Mouse (Mus musculus) right cerebral cortex, adult 2 months (tissue): ENCODE data around the gene Vash2.

ENCODE experiments used
- DNase-seq, 2 experiments: peaks; one replicate each; pipeline ENCODE4 v3.0.0; 2021 to 2022; ENCODE audit warnings: low spot score in 2 of 2

Vash2 gene

GRCm38 (mm10) chr1:190976887-190977573 is 2.1 kb downstream of the Vash2 start:
- no peak for DNase-seq

GRCm38 (mm10) chr1:190974833-190975232 is 4.3 kb downstream of the Vash2 start:
- no peak for DNase-seq

- DNase-seq = no peak
Measured at GRCm38 (mm10) chr1:190974191-190974590, 4.9 kb downstream of the Vash2 start.

GRCm38 (mm10) chr1:190972612-190973192 is 6.4 kb downstream of the Vash2 start:
- DNase-seq = peak in 1 of 2 experiments; percentile 35

GRCm38 (mm10) chr1:190971708-190972610 is 7.1 kb downstream of the Vash2 start:
- DNase-seq = peak; percentile 30 to 31

- DNase-seq = no peak
Measured at GRCm38 (mm10) chr1:190968010-190968409, 11.1 kb downstream of the Vash2 start.

- no peak for DNase-seq
Measured at GRCm38 (mm10) chr1:190964992-190965780, 13.9 kb downstream of the Vash2 start.

GRCm38 (mm10) chr1:190962760-190963159 is 16.3 kb downstream of the Vash2 start:
- DNase-seq = no peak

GRCm38 (mm10) chr1:190958821-190959220 is 20.3 kb downstream of the Vash2 start:
- no peak for DNase-seq

- DNase-seq = no peak
Measured at GRCm38 (mm10) chr1:190953009-190953408, 26.1 kb downstream of the Vash2 start.

GRCm38 (mm10) chr1:190951014-190951413 is 28.1 kb downstream of the Vash2 start:
- no peak for DNase-seq

- no peak for DNase-seq
Measured at GRCm38 (mm10) chr1:190948846-190949245, 30.2 kb downstream of the Vash2 start.

- no peak for DNase-seq
Measured at GRCm38 (mm10) chr1:190948439-190948838, 30.7 kb downstream of the Vash2 start.

GRCm38 (mm10) chr1:190947986-190948385 is 31.1 kb downstream of the Vash2 start:
- no peak for DNase-seq

- DNase-seq = peak; percentile 86
Measured at GRCm38 (mm10) chr1:190944109-190944760, 34.9 kb downstream of the Vash2 start.

GRCm38 (mm10) chr1:190939803-190940202 is 39.3 kb downstream of the Vash2 start:
- no peak for DNase-seq

GRCm38 (mm10) chr1:190930181-190930580 is 48.9 kb downstream of the Vash2 start:
- DNase-seq = no peak

GRCm38 (mm10) chr1:190929010-190929695 is 49.9 kb downstream of the Vash2 start:
- peak; percentile 53 to 54 for DNase-seq

- DNase-seq = peak; percentile 98 to 99
Measured at GRCm38 (mm10) chr1:190928370-190929009, 50.6 kb downstream of the Vash2 start.

GRCm38 (mm10) chr1:190927751-190928369 is 51.2 kb downstream of the Vash2 start:
- no peak for DNase-seq
